Mouse (Mus musculus): ENCODE measurements at regions not wholly inside any gene's neighbourhood (a gene's known extent, or its start where the extent isn't known, plus 50 kb on each side); places are given as distances from the start of the nearest gene placed in this dataset.

- no peaks in the 10 kb centered on the region for H3K79me2 ChIP-seq (ENCODE audit: control insufficient read depth, insufficient read depth)
- no peaks in the 10 kb centered on the region for H3K79me3 ChIP-seq (ENCODE audit: low read depth)
- no peak overlapping the region for H3K4me3 ChIP-seq (ENCODE audit: insufficient read depth, poor library complexity, severe bottlenecking)
- H3K36me3 ChIP-seq (ENCODE audit: control insufficient read depth, insufficient read depth): no peaks in the 10 kb centered on the region
- H3K27me3 ChIP-seq (ENCODE audit: control insufficient read depth, insufficient read depth, insufficient read length): no peaks in the 10 kb centered on the region
- TF ChIP-seq USF1 (IDR thresholded peaks at IDR 0.05; ENCODE audit: low read depth) (no peak), MYOG (IDR thresholded peaks at IDR 0.05; ENCODE audit: control insufficient read depth, extremely low read depth, insufficient read length) (no peak), CTCF (IDR thresholded peaks at IDR 0.05; ENCODE audit: control insufficient read depth, insufficient read depth, insufficient read length) (no peak), CEBPB (IDR thresholded peaks at IDR 0.05; ENCODE audit: low read depth) (no peak), FOSL1 (IDR thresholded peaks at IDR 0.05; ENCODE audit: insufficient read depth, low read length, poor library complexity, severe bottlenecking) (no peak), MAX (IDR thresholded peaks at IDR 0.05) (no peak), MYOD1 (IDR thresholded peaks at IDR 0.05; ENCODE audit: control insufficient read depth, insufficient read length, low read depth) (no peak)
- no peak overlapping the region for H3ac ChIP-seq (ENCODE audit: control insufficient read depth, insufficient read length, low read depth)
Measured at GRCm38 (mm10) chr13:44295621-44296020, 433.7 kb upstream of the Jarid2 start.

GRCm38 (mm10) chr13:44300611-44301010, 428.7 kb upstream of the Jarid2 start:
- Histone ChIP-seq H3K27me3 (ENCODE audit: control insufficient read depth, insufficient read depth, insufficient read length) (no peaks in the 10 kb centered on the region), H3K79me3 (ENCODE audit: low read depth) (no peaks in the 10 kb centered on the region), H3K79me2 (ENCODE audit: control insufficient read depth, insufficient read depth) (no peaks in the 10 kb centered on the region), H3K36me3 (ENCODE audit: control insufficient read depth, insufficient read depth) (no peaks in the 10 kb centered on the region), H3ac (ENCODE audit: control insufficient read depth, insufficient read length, low read depth) (no peak overlapping the region), H3K4me3 (ENCODE audit: insufficient read depth, poor library complexity, severe bottlenecking) (no peak overlapping the region)
- TF ChIP-seq CEBPB (IDR thresholded peaks at IDR 0.05; ENCODE audit: low read depth) (no peak), MYOD1 (IDR thresholded peaks at IDR 0.05; ENCODE audit: control insufficient read depth, insufficient read length, low read depth) (no peak), USF1 (IDR thresholded peaks at IDR 0.05; ENCODE audit: low read depth) (no peak), MYOG (IDR thresholded peaks at IDR 0.05; ENCODE audit: control insufficient read depth, extremely low read depth, insufficient read length) (no peak), FOSL1 (IDR thresholded peaks at IDR 0.05; ENCODE audit: insufficient read depth, low read length, poor library complexity, severe bottlenecking) (no peak), MAX (IDR thresholded peaks at IDR 0.05) (no peak), CTCF (IDR thresholded peaks at IDR 0.05; ENCODE audit: control insufficient read depth, insufficient read depth, insufficient read length) (no peak)

- no peak for TF ChIP-seq MYOD1 (IDR thresholded peaks at IDR 0.05; ENCODE audit: control insufficient read depth, insufficient read length, low read depth)
- no peak for TF ChIP-seq CTCF (IDR thresholded peaks at IDR 0.05; ENCODE audit: control insufficient read depth, insufficient read depth, insufficient read length)
- TF ChIP-seq USF1 (IDR thresholded peaks at IDR 0.05; ENCODE audit: low read depth): no peak
- TF ChIP-seq CEBPB (IDR thresholded peaks at IDR 0.05; ENCODE audit: low read depth): no peak
- no peak for TF ChIP-seq MYOG (IDR thresholded peaks at IDR 0.05; ENCODE audit: control insufficient read depth, extremely low read depth, insufficient read length)
- TF ChIP-seq MAX (IDR thresholded peaks at IDR 0.05): no peak
- TF ChIP-seq FOSL1 (IDR thresholded peaks at IDR 0.05; ENCODE audit: insufficient read depth, low read length, poor library complexity, severe bottlenecking): no peak
- H3K36me3 ChIP-seq (ENCODE audit: control insufficient read depth, insufficient read depth): no peaks in the 10 kb centered on the region
- H3K27me3 ChIP-seq (ENCODE audit: control insufficient read depth, insufficient read depth, insufficient read length): no peaks in the 10 kb centered on the region
- H3ac ChIP-seq (ENCODE audit: control insufficient read depth, insufficient read length, low read depth): no peak overlapping the region
- H3K4me3 ChIP-seq (ENCODE audit: insufficient read depth, poor library complexity, severe bottlenecking): no peak overlapping the region
- no peaks in the 10 kb centered on the region for H3K79me3 ChIP-seq (ENCODE audit: low read depth)
- H3K79me2 ChIP-seq (ENCODE audit: control insufficient read depth, insufficient read depth): no peaks in the 10 kb centered on the region
Measured at GRCm38 (mm10) chr13:44301215-44301614, 428.1 kb upstream of the Jarid2 start.

DNA sequence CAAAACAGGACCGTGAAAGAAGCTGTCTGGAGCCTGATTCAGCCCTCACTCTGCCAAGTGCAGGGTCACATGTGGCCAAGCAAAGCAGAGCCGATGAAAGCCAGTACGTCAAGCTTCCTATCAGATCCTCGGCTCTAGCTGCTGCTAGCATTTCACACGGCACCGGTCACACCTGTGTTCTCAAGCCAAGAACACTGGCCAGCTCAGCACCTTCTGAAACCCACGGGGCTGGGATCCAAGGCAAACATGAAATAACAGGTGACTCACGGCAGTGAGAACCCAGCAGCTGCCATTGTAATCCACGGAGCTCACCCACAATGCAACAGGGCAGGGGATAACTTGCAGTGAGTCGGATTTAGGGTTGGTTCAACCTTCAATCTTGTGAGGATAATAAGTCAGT, 427.3 kb upstream of the Jarid2 start:
- no peak for TF ChIP-seq FOSL1 (IDR thresholded peaks at IDR 0.05; ENCODE audit: insufficient read depth, low read length, poor library complexity, severe bottlenecking)
- TF ChIP-seq MYOD1 (IDR thresholded peaks at IDR 0.05; ENCODE audit: control insufficient read depth, insufficient read length, low read depth): peak; percentile 45
- Histone ChIP-seq H3K79me2 (ENCODE audit: control insufficient read depth, insufficient read depth) (no peaks in the 10 kb centered on the region), H3K79me3 (ENCODE audit: low read depth) (no peaks in the 10 kb centered on the region), H3K4me3 (ENCODE audit: insufficient read depth, poor library complexity, severe bottlenecking) (no peak overlapping the region), H3ac (ENCODE audit: control insufficient read depth, insufficient read length, low read depth) (no peak overlapping the region), H3K27me3 (ENCODE audit: control insufficient read depth, insufficient read depth, insufficient read length) (no peaks in the 10 kb centered on the region), H3K36me3 (ENCODE audit: control insufficient read depth, insufficient read depth) (no peaks in the 10 kb centered on the region)

GRCm38 (mm10) chr13:44305134-44305991, 423.9 kb upstream of the Jarid2 start:
- TF ChIP-seq CEBPB (IDR thresholded peaks at IDR 0.05; ENCODE audit: low read depth) (no peak), CTCF (IDR thresholded peaks at IDR 0.05; ENCODE audit: control insufficient read depth, insufficient read depth, insufficient read length) (peak; percentile 21), MAX (IDR thresholded peaks at IDR 0.05) (no peak), FOSL1 (IDR thresholded peaks at IDR 0.05; ENCODE audit: insufficient read depth, low read length, poor library complexity, severe bottlenecking) (no peak)
- H3K36me3 ChIP-seq (ENCODE audit: control insufficient read depth, insufficient read depth): no peaks in the 10 kb centered on the region
- no peak overlapping the region for H3ac ChIP-seq (ENCODE audit: control insufficient read depth, insufficient read length, low read depth)
- no peaks in the 10 kb centered on the region for H3K79me3 ChIP-seq (ENCODE audit: low read depth)
- H3K27me3 ChIP-seq (ENCODE audit: control insufficient read depth, insufficient read depth, insufficient read length): no peaks in the 10 kb centered on the region
- no peaks in the 10 kb centered on the region for H3K79me2 ChIP-seq (ENCODE audit: control insufficient read depth, insufficient read depth)
- H3K4me3 ChIP-seq (ENCODE audit: insufficient read depth, poor library complexity, severe bottlenecking): no peak overlapping the region

Data from C2C12 (cell line).